Mouse (Mus musculus) embryonic facial prominence, embryonic 10.5 days (tissue): ENCODE results near the gene Hivep3. TPM values are rescaled to one million over a fixed set of nuclear protein-coding genes. Genes with fewer than 3 reads are reported as not detected.

Source experiments
- DNase-seq: peaks from one replicate; pipeline ENCODE4 v3.0.0-alpha.2; 2017; ENCODE audit warnings: low spot score
- H3K27ac ChIP-seq: fragments of 300-500 bp; sonication (generic); replicated peaks from 2 replicates; pipeline ENCODE4 v1.5.1; 2016; ENCODE audit warnings: mild to moderate bottlenecking
- H3K27me3 ChIP-seq: fragments of 300-500 bp; sonication (generic); replicated peaks from 2 replicates; pipeline ENCODE4 v1.6.1; 2016; ENCODE audit warnings: low read depth, mild to moderate bottlenecking; ENCODE audit not compliant: poor library complexity, severe bottlenecking
- H3K36me3 ChIP-seq: fragments of 300-500 bp; sonication (generic); replicated peaks from 2 replicates; pipeline ENCODE4 v1.6.1; 2016; ENCODE audit warnings: mild to moderate bottlenecking, moderate library complexity
- H3K4me1 ChIP-seq: fragments of 300-500 bp; sonication (generic); 2 replicates; pipeline ENCODE4 v1.6.1; 2016
- H3K4me3 ChIP-seq: fragments of 300-500 bp; sonication (generic); 2 replicates; pipeline ENCODE4 v1.5.1; 2016; ENCODE audit warnings: mild to moderate bottlenecking, moderate library complexity
- H3K9me3 ChIP-seq: fragments of 300-500 bp; sonication (generic); 2 replicates; pipeline ENCODE4 v1.6.1; 2016; ENCODE audit warnings: mild to moderate bottlenecking
- WGBS: fragments of 180-500 bp; shearing (Covaris S2); methylation state at CpG from one replicate; pipeline ENCODE4 v1.1.7; 2016; 5-methylcytosine and 5-hydroxymethylcytosine counted together
- polyA plus RNA-seq: library from polyadenylated mRNA; unstranded; fragments of >200 nt; fragmentation: Nextera tagmentation; extraction: Ambion mirVana; gene quantifications from 2 replicates; pipeline ENCODE4 v1.2.1, GENCODE M21; 2016

Gene Hivep3
- polyA plus RNA-seq, 1 experiment from 2014 or later, result 1.5 TPM

GRCm38 (mm10) chr4:119957970-119958369, 224.4 kb downstream of the Hivep3 start:
- no peak overlapping the region for H3K4me3 ChIP-seq
- no peaks in the 10 kb centered on the region for H3K36me3 ChIP-seq
- H3K27ac ChIP-seq, result no peak overlapping the region
- H3K27me3 ChIP-seq, result no peaks in the 10 kb centered on the region
- WGBS, result 92% methylated on average over 2 of the region's 2 CpGs
- no peaks in the 10 kb centered on the region for H3K9me3 ChIP-seq
- H3K4me1 ChIP-seq, result peaks cover 2% of the 10 kb centered on the region; the same call in 1 of the 2 replicates
- DNase-seq, result no peak

GRCm38 (mm10) chr4:119959293-119959692, 225.7 kb downstream of the Hivep3 start:
- Histone ChIP-seq H3K36me3 (no peaks in the 10 kb centered on the region), H3K27ac (no peak overlapping the region), H3K4me1 (peaks cover 2% of the 10 kb centered on the region; the same call in 1 of the 2 replicates), H3K4me3 (no peak overlapping the region), H3K27me3 (no peaks in the 10 kb centered on the region), H3K9me3 (no peaks in the 10 kb centered on the region)
- WGBS, result 74% methylated on average over 7 of the region's 7 CpGs
- no peak for DNase-seq

GRCm38 (mm10) chr4:119959873-119960272, 226.3 kb downstream of the Hivep3 start:
- no peaks in the 10 kb centered on the region for H3K9me3 ChIP-seq
- WGBS, result 88% methylated on average over 1 of the region's 1 CpGs
- H3K36me3 ChIP-seq, result no peaks in the 10 kb centered on the region
- H3K27ac ChIP-seq, result no peak overlapping the region
- no peak overlapping the region for H3K4me3 ChIP-seq
- peaks cover 2% of the 10 kb centered on the region; the same call in 1 of the 2 replicates for H3K4me1 ChIP-seq
- H3K27me3 ChIP-seq, result no peaks in the 10 kb centered on the region
- no peak for DNase-seq

- no peak overlapping the region for H3K4me3 ChIP-seq
- no peaks in the 10 kb centered on the region for H3K36me3 ChIP-seq
- peaks cover 6% of the 10 kb centered on the region; the same call in 1 of the 2 replicates for H3K4me1 ChIP-seq
- no peaks in the 10 kb centered on the region for H3K27me3 ChIP-seq
- H3K9me3 ChIP-seq, result no peaks in the 10 kb centered on the region
- H3K27ac ChIP-seq, result no peak overlapping the region
- 84% methylated on average over 6 of the region's 6 CpGs for WGBS
- DNase-seq, result no peak
These were observed 226.9 kb downstream of the Hivep3 start for GRCm38 (mm10) chr4:119960523-119960922.

GRCm38 (mm10) chr4:119961164-119961563, 227.6 kb downstream of the Hivep3 start:
- no peak overlapping the region for H3K4me3 ChIP-seq
- H3K4me1 ChIP-seq, result peaks cover 13% of the 10 kb centered on the region; the same call in 1 of the 2 replicates
- no peak overlapping the region for H3K27ac ChIP-seq
- no peaks in the 10 kb centered on the region for H3K36me3 ChIP-seq
- H3K27me3 ChIP-seq, result no peaks in the 10 kb centered on the region
- WGBS, result 80% methylated on average over 5 of the region's 5 CpGs
- DNase-seq, result no peak
- no peaks in the 10 kb centered on the region for H3K9me3 ChIP-seq

- Histone ChIP-seq H3K4me3 (no peak overlapping the region), H3K27me3 (no peaks in the 10 kb centered on the region), H3K9me3 (no peaks in the 10 kb centered on the region), H3K27ac (no peak overlapping the region), H3K36me3 (no peaks in the 10 kb centered on the region), H3K4me1 (peaks cover 22% of the 10 kb centered on the region)
- no peak for DNase-seq
- WGBS, result 82% methylated on average over 5 of the region's 5 CpGs
These were observed 228.5 kb downstream of the Hivep3 start for GRCm38 (mm10) chr4:119962066-119962465.

- Histone ChIP-seq H3K9me3 (no peaks in the 10 kb centered on the region), H3K27me3 (peaks cover 12% of the 10 kb centered on the region; the same call in 1 of the 2 replicates), H3K27ac (no peak overlapping the region), H3K36me3 (no peaks in the 10 kb centered on the region), H3K4me1 (peaks cover 38% of the 10 kb centered on the region), H3K4me3 (no peak overlapping the region)
- peak; percentile 54 for DNase-seq
- 52% methylated on average over 20 of the region's 20 CpGs for WGBS
These were observed 232.8 kb downstream of the Hivep3 start for GRCm38 (mm10) chr4:119966105-119967072.

- 53% methylated on average over 5 of the region's 5 CpGs for WGBS
These were observed 233.6 kb downstream of the Hivep3 start for GRCm38 (mm10) chr4:119967073-119967608.

GRCm38 (mm10) chr4:119967636-119968035, 234.1 kb downstream of the Hivep3 start:
- WGBS, result 73% methylated on average over 2 of the region's 2 CpGs
- no peak for DNase-seq
- H3K27me3 ChIP-seq, result peaks cover 12% of the 10 kb centered on the region; the same call in 1 of the 2 replicates
- no peaks in the 10 kb centered on the region for H3K9me3 ChIP-seq
- H3K36me3 ChIP-seq, result no peaks in the 10 kb centered on the region
- H3K27ac ChIP-seq, result no peak overlapping the region
- peaks cover 38% of the 10 kb centered on the region for H3K4me1 ChIP-seq
- H3K4me3 ChIP-seq, result no peak overlapping the region

More at GRCm38 (mm10) chr4:119967073-119967608, 233.6 kb downstream of the Hivep3 start:
- peaks cover 12% of the 10 kb centered on the region; the same call in 1 of the 2 replicates for H3K27me3 ChIP-seq
- DNase-seq, result no peak
- H3K9me3 ChIP-seq, result no peaks in the 10 kb centered on the region
- H3K36me3 ChIP-seq, result no peaks in the 10 kb centered on the region
- H3K4me3 ChIP-seq, result no peak overlapping the region
- H3K4me1 ChIP-seq, result peaks cover 38% of the 10 kb centered on the region
- no peak overlapping the region for H3K27ac ChIP-seq

- no peak for DNase-seq
- Histone ChIP-seq H3K4me3 (no peak overlapping the region), H3K27ac (no peak overlapping the region; the same call in 1 of the 2 replicates), H3K27me3 (peaks cover 12% of the 10 kb centered on the region; the same call in 1 of the 2 replicates), H3K36me3 (no peaks in the 10 kb centered on the region), H3K9me3 (no peaks in the 10 kb centered on the region), H3K4me1 (peaks cover 38% of the 10 kb centered on the region)
- WGBS, result 63% methylated on average over 4 of the region's 4 CpGs
These were observed 234.5 kb downstream of the Hivep3 start for GRCm38 (mm10) chr4:119968071-119968470.

- H3K4me1 ChIP-seq, result peaks cover 38% of the 10 kb centered on the region
- H3K4me3 ChIP-seq, result no peak overlapping the region
- H3K27me3 ChIP-seq, result peaks cover 12% of the 10 kb centered on the region; the same call in 1 of the 2 replicates
- H3K9me3 ChIP-seq, result no peaks in the 10 kb centered on the region
- DNase-seq, result no peak
- H3K36me3 ChIP-seq, result no peaks in the 10 kb centered on the region
- 82% methylated on average over 2 of the region's 2 CpGs for WGBS
- H3K27ac ChIP-seq, result no peak overlapping the region
These were observed 235.3 kb downstream of the Hivep3 start for GRCm38 (mm10) chr4:119968887-119969286.

GRCm38 (mm10) chr4:119970166-119970565, 236.6 kb downstream of the Hivep3 start:
- Histone ChIP-seq H3K36me3 (no peaks in the 10 kb centered on the region), H3K4me1 (peaks cover 45% of the 10 kb centered on the region), H3K27me3 (peaks cover 12% of the 10 kb centered on the region; the same call in 1 of the 2 replicates), H3K4me3 (no peak overlapping the region), H3K27ac (0 out of 2 replicates have a peak overlapping the region, but pooled peaks have one; percentile 30), H3K9me3 (no peaks in the 10 kb centered on the region)
- DNase-seq, result no peak
- 45% methylated on average over 9 of the region's 9 CpGs for WGBS
